Mouse (Mus musculus) kidney, embryonic 16.5 days (tissue): ENCODE data around the gene Mrnip. TPM values are rescaled to one million over a fixed set of nuclear protein-coding genes. Genes with fewer than 3 reads are reported as not detected.

ENCODE experiments used
- ATAC-seq: fragments of 200-750 bp; cut with Nextera tagmentation; 2 replicates; pipeline ENCODE4 v1.8.0; 2017; ENCODE audit warnings: moderate TSS enrichment; ENCODE audit not compliant: low FRiP score, low TSS enrichment
- H3K27ac ChIP-seq: fragments of 300-500 bp; sonication (generic); 2 replicates; pipeline ENCODE4 v1.5.1; 2014; ENCODE audit warnings: low read length
- H3K27me3 ChIP-seq: fragments of 300-500 bp; sonication (generic); 2 replicates; pipeline ENCODE4 v1.6.1; 2014; ENCODE audit warnings: low read length, control low read depth, mixed read lengths; ENCODE audit not compliant: insufficient read depth
- H3K36me3 ChIP-seq: fragments of 300-500 bp; sonication (generic); 2 replicates; pipeline ENCODE4 v1.6.1; 2014; ENCODE audit warnings: low read length, control low read depth, mixed read lengths; ENCODE audit not compliant: insufficient read depth
- H3K4me1 ChIP-seq: fragments of 300-500 bp; sonication (generic); 2 replicates; pipeline ENCODE4 v1.6.1; 2014; ENCODE audit warnings: low read length, control low read depth, mixed read lengths; ENCODE audit not compliant: insufficient read depth
- H3K4me2 ChIP-seq: fragments of 300-500 bp; sonication (generic); replicated peaks from 2 replicates; pipeline ENCODE4 v1.6.1; 2014; ENCODE audit warnings: low read depth, low read length
- H3K4me3 ChIP-seq: fragments of 300-500 bp; sonication (generic); 2 replicates; pipeline ENCODE4 v1.5.1; 2014; ENCODE audit warnings: mild to moderate bottlenecking, low read length
- H3K9ac ChIP-seq: fragments of 300-500 bp; sonication (generic); replicated peaks from 2 replicates; pipeline ENCODE4 v1.6.1; 2014; ENCODE audit warnings: low read length
- H3K9me3 ChIP-seq: fragments of 300-500 bp; sonication (generic); 2 replicates; pipeline ENCODE4 v1.6.1; 2016; ENCODE audit warnings: low read length, control low read depth
- WGBS: fragments of 180-500 bp; shearing (Covaris S2); extraction: QIAGEN DNeasy Blood & Tissue Kit; methylation state at CpG from one replicate; pipeline ENCODE4 v1.1.7; 2014; 5-methylcytosine and 5-hydroxymethylcytosine counted together
- polyA plus RNA-seq: library from polyadenylated mRNA; unstranded; fragments of >200 nt; fragmentation: Nextera tagmentation; extraction: Ambion mirVana; gene quantifications from 2 replicates; pipeline ENCODE4 v1.2.1, GENCODE M21; 2015

Mrnip gene
- polyA plus RNA-seq, 1 experiment from 2014 or later = 21.7 TPM

- ATAC-seq = no peak
- Histone ChIP-seq H3K27ac (no peak overlapping the region), H3K9ac (peak overlapping the region; percentile 51), H3K4me1 (peaks cover 53% of the 10 kb centered on the region), H3K27me3 (no peaks in the 10 kb centered on the region), H3K9me3 (no peaks in the 10 kb centered on the region), H3K4me3 (no peak overlapping the region), H3K36me3 (peaks cover 22% of the 10 kb centered on the region), H3K4me2 (no peak overlapping the region)
- 12% methylated on average over 3 of the region's 3 CpGs for WGBS
Observed at GRCm38 (mm10) chr11:50228772-50229171, 54.5 kb downstream of the Mrnip start.

GRCm38 (mm10) chr11:50229252-50229910, 55.1 kb downstream of the Mrnip start:
- H3K4me2 ChIP-seq = no peak overlapping the region
- H3K4me1 ChIP-seq = peaks cover 48% of the 10 kb centered on the region
- H3K27ac ChIP-seq = no peak overlapping the region
- H3K4me3 ChIP-seq = no peak overlapping the region
- ATAC-seq = no peak
- no peaks in the 10 kb centered on the region for H3K27me3 ChIP-seq
- H3K9me3 ChIP-seq = no peaks in the 10 kb centered on the region
- WGBS = 40% methylated on average over 7 of the region's 7 CpGs
- peak overlapping the region; percentile 51; the same call in 1 of the 2 replicates for H3K9ac ChIP-seq
- H3K36me3 ChIP-seq = peaks cover 28% of the 10 kb centered on the region

GRCm38 (mm10) chr11:50230481-50231304, 56.4 kb downstream of the Mrnip start:
- peaks cover 36% of the 10 kb centered on the region for H3K36me3 ChIP-seq
- H3K4me3 ChIP-seq = peak overlapping the region; percentile 30
- H3K27ac ChIP-seq = no peak overlapping the region
- 32% methylated on average over 45 of the region's 45 CpGs for WGBS
- H3K9me3 ChIP-seq = no peaks in the 10 kb centered on the region
- H3K4me1 ChIP-seq = peaks cover 48% of the 10 kb centered on the region
- H3K27me3 ChIP-seq = no peaks in the 10 kb centered on the region
- H3K9ac ChIP-seq = no peak overlapping the region; the same call in 1 of the 2 replicates
- ATAC-seq = peak; percentile 35; the same call in 1 of the 2 replicates
- H3K4me2 ChIP-seq = peak overlapping the region; percentile 56

GRCm38 (mm10) chr11:50231411-50231810, 57.2 kb downstream of the Mrnip start:
- Histone ChIP-seq H3K4me2 (peak overlapping the region; percentile 56), H3K9me3 (no peaks in the 10 kb centered on the region), H3K27ac (no peak overlapping the region), H3K27me3 (no peaks in the 10 kb centered on the region), H3K4me1 (peaks cover 47% of the 10 kb centered on the region), H3K36me3 (peaks cover 36% of the 10 kb centered on the region), H3K4me3 (no peak overlapping the region), H3K9ac (no peak overlapping the region)
- ATAC-seq = no peak
- 24% methylated on average over 8 of the region's 8 CpGs for WGBS

GRCm38 (mm10) chr11:50233022-50233421, 58.8 kb downstream of the Mrnip start:
- Histone ChIP-seq H3K9ac (no peak overlapping the region), H3K9me3 (no peaks in the 10 kb centered on the region), H3K27me3 (0 out of 2 replicates have a peak, but pooled peaks cover 4% of the 10 kb centered on the region), H3K4me3 (no peak overlapping the region), H3K4me1 (peaks cover 39% of the 10 kb centered on the region), H3K4me2 (no peak overlapping the region), H3K36me3 (peaks cover 36% of the 10 kb centered on the region), H3K27ac (no peak overlapping the region)
- no peak for ATAC-seq
- 90% methylated on average over 13 of the region's 13 CpGs for WGBS

- 84% methylated on average over 11 of the region's 11 CpGs for WGBS
- H3K9ac ChIP-seq = no peak overlapping the region
- H3K27me3 ChIP-seq = peaks cover 14% of the 10 kb centered on the region; the same call in 1 of the 2 replicates
- peaks cover 36% of the 10 kb centered on the region for H3K36me3 ChIP-seq
- no peak for ATAC-seq
- no peak overlapping the region for H3K4me3 ChIP-seq
- no peak overlapping the region for H3K4me2 ChIP-seq
- H3K4me1 ChIP-seq = peaks cover 31% of the 10 kb centered on the region
- H3K27ac ChIP-seq = no peak overlapping the region
- no peaks in the 10 kb centered on the region for H3K9me3 ChIP-seq
Observed at GRCm38 (mm10) chr11:50233993-50234392, 59.7 kb downstream of the Mrnip start.

- H3K36me3 ChIP-seq = peaks cover 36% of the 10 kb centered on the region
- no peak overlapping the region for H3K4me2 ChIP-seq
- 92% methylated on average over 19 of the region's 25 CpGs for WGBS
- H3K4me1 ChIP-seq = peaks cover 25% of the 10 kb centered on the region
- no peaks in the 10 kb centered on the region for H3K9me3 ChIP-seq
- no peak overlapping the region for H3K9ac ChIP-seq
- peaks cover 14% of the 10 kb centered on the region; the same call in 1 of the 2 replicates for H3K27me3 ChIP-seq
- ATAC-seq = no peak
- H3K4me3 ChIP-seq = no peak overlapping the region
- no peak overlapping the region for H3K27ac ChIP-seq
Observed at GRCm38 (mm10) chr11:50234606-50235005, 60.4 kb downstream of the Mrnip start.

- peak overlapping the region; percentile 65 for H3K4me3 ChIP-seq
- ATAC-seq = peak; percentile 93
Observed at GRCm38 (mm10) chr11:50236540-50236936, 62.3 kb downstream of the Mrnip start.

GRCm38 (mm10) chr11:50236937-50237835, 62.9 kb downstream of the Mrnip start:
- Histone ChIP-seq H3K9ac (peak overlapping the region; percentile 71), H3K9me3 (no peaks in the 10 kb centered on the region), H3K4me3 (peak overlapping the region; percentile 65), H3K36me3 (peaks cover 30% of the 10 kb centered on the region), H3K4me2 (peak overlapping the region; percentile 96), H3K27me3 (peaks cover 14% of the 10 kb centered on the region; the same call in 1 of the 2 replicates), H3K27ac (no peak overlapping the region), H3K4me1 (peaks cover 14% of the 10 kb centered on the region; the same call in 1 of the 2 replicates)
- peak; percentile 32 for ATAC-seq
- WGBS = 1% methylated on average over 66 of the region's 66 CpGs

More at GRCm38 (mm10) chr11:50236540-50236936, 62.3 kb downstream of the Mrnip start:
- no peak overlapping the region for H3K27ac ChIP-seq
- peaks cover 35% of the 10 kb centered on the region for H3K36me3 ChIP-seq
- peaks cover 14% of the 10 kb centered on the region; the same call in 1 of the 2 replicates for H3K4me1 ChIP-seq
- H3K9ac ChIP-seq = peak overlapping the region; percentile 71
- H3K9me3 ChIP-seq = no peaks in the 10 kb centered on the region
- H3K27me3 ChIP-seq = peaks cover 14% of the 10 kb centered on the region; the same call in 1 of the 2 replicates
- H3K4me2 ChIP-seq = peak overlapping the region; percentile 96
- under 1% methylated on average over 24 of the region's 27 CpGs for WGBS
